Mouse (Mus musculus) ES-E14 (cell line): ENCODE results near the gene Avil.

Experiments
- CHD2 ChIP-seq: IDR thresholded peaks from 2 replicates; pipeline ENCODE4 v1.6.1; 2014; ENCODE audit warnings: mild to moderate bottlenecking, low read depth, low read length, inconsistent platforms
- HCFC1 ChIP-seq: IDR thresholded peaks from 2 replicates; pipeline ENCODE4 v1.6.1; 2012; ENCODE audit warnings: low read length, inconsistent platforms, borderline replicate concordance; ENCODE audit not compliant: insufficient read depth
- MAFK ChIP-seq: IDR thresholded peaks from 2 replicates; pipeline ENCODE4 v1.6.1; 2014; ENCODE audit warnings: mild to moderate bottlenecking, low read depth, low read length, inconsistent platforms; ENCODE audit not compliant: insufficient read depth
- ZC3H11A ChIP-seq: IDR thresholded peaks from 2 replicates; pipeline ENCODE4 v1.6.1; 2012; ENCODE audit warnings: low read depth, mild to moderate bottlenecking, inconsistent platforms, low read length, borderline replicate concordance

- TF ChIP-seq MAFK (no peak), HCFC1 (no peak), ZC3H11A (no peak), CHD2 (no peak)
These were observed 29.0 kb upstream of the Avil start for GRCm38 (mm10) chr10:126971363-126972050.
